Mouse (Mus musculus) liver, adult 2 months (tissue): ENCODE data around the gene Chst15.

Experiments
- CTCF ChIP-seq: fragments of 200-500 bp; IDR thresholded peaks from 2 replicates; pipeline ENCODE4 v1.5.1; 2011; ENCODE audit warnings: low read depth, low read length, control low read depth
- POLR2A ChIP-seq: fragments of 200-500 bp; IDR thresholded peaks from 2 replicates; pipeline ENCODE4 v1.6.1; 2011; ENCODE audit warnings: low read length, control low read depth; ENCODE audit not compliant: insufficient read depth; ENCODE audit errors: extremely low read depth

GRCm38 (mm10) chr7:132261885-132262284 lies 55.1 kb downstream of the Chst15 start:
- TF ChIP-seq CTCF (no peak), POLR2A (no peak)
